Mouse (Mus musculus) stomach, postnatal 0 days (tissue): ENCODE measurements around the gene Hcrtr1.

ENCODE experiments used
- CTCF ChIP-seq: IDR thresholded peaks from 2 replicates; pipeline ENCODE4 v1.5.1; 2016; ENCODE audit warnings: antibody characterized with exemption, low read depth, mild to moderate bottlenecking, moderate library complexity
- EP300 ChIP-seq: optimal IDR thresholded peaks from 2 replicates; pipeline ENCODE3; 2016; ENCODE audit warnings: antibody characterized with exemption

DNA sequence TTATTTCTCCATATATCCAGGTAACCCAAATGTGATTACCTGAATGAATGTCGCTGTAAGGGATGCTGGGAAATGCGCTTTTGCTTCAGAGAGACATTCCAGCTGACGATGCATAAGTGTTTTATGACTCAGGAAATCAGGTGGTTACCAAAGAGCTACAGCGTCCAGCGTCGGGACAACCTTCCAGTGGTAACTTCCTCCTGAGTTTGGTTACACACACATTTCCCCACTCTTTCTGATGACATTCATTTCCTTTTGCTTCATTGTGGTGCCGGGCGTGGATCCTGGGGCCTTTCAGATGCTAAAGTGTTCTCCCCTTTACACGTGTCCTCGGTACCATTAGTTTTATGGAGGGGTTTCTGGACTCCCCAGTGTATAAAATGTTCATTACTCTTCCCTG is 9.2 kb upstream of the Hcrtr1 start:
- no peak for TF ChIP-seq CTCF
- no peak for TF ChIP-seq EP300
